Comparison of ENCODE assay signal across 14 mouse cellular contexts in genomic region chr13:42093268-42094042, GRCm38 (mm10). TPM values are rescaled to one million over a fixed set of nuclear protein-coding genes. Genes with fewer than 3 reads are reported as not detected.
DNase-seq lines count a peak whose midpoint lies in the region; ATAC-seq and TF ChIP-seq lines count a peak whose summit lies in the region.
"Had no signal": no experiment of that assay in that cellular context is flagged by ENCODE, and none has a peak within 500 bp of the region (broad histone marks: within the 10 kb centered on the region; RNA-seq: fewer than 3 reads in every experiment).

No protein-coding gene starts in this region.

- DNase-seq in heart, adult 2 months: no peak
- DNase-seq in G1E (ENCODE audit: low spot score): peak; percentile 45
- DNase-seq in limb, embryonic 10.5 days (ENCODE audit: low spot score): no peak
- DNase-seq in natural killer cell, adult 2 months (ENCODE audit: low spot score in 2 of 2): peak; percentile 21 to 34
- no peak for DNase-seq in yolk sac, embryonic 10.5 days (ENCODE audit: low spot score)
- no peak for DNase-seq in Muller cell, postnatal 12 days (ENCODE audit: inconsistent ontology term)
- DNase-seq: cerebellum, adult 11 months; heart, adult 18-20 months; lung, adult 2 months had no signal

- no peak overlapping the region for H3K4me3 ChIP-seq in heart, embryonic 11.5 days (ENCODE audit: low read depth, low read length)
- H3K4me3 ChIP-seq in heart, adult 2 months: no peak overlapping the region
- peak overlapping the region; percentile 7; the same call in 1 of the 2 replicates for H3K4me3 ChIP-seq in G1E (ENCODE audit: low read depth, low read length)
- no peak overlapping the region for H3K4me3 ChIP-seq in limb, embryonic 10.5 days
- H3K4me3 ChIP-seq: forebrain, embryonic 15.5 days; intestine, embryonic 15.5 days; midbrain, embryonic 15.5 days had no signal

- no peak for TF ChIP-seq EP300 in heart, adult 2 months (IDR thresholded peaks at IDR 0.05; ENCODE audit: insufficient read depth, low read depth, low read length)

- H3K79me2 ChIP-seq in heart, adult 2 months (replicated peaks; ENCODE audit: control insufficient read depth, insufficient read depth, low read length): peaks cover 7% of the 10 kb centered on the region

- H3K9me3 ChIP-seq in heart, embryonic 11.5 days (replicated peaks; ENCODE audit: control insufficient read depth, low read length): no peaks in the 10 kb centered on the region
- H3K9me3 ChIP-seq in G1E (replicated peaks): peaks cover 5% of the 10 kb centered on the region
- no peaks in the 10 kb centered on the region for H3K9me3 ChIP-seq in limb, embryonic 10.5 days (replicated peaks)
- H3K9me3 ChIP-seq: forebrain, embryonic 15.5 days; intestine, embryonic 15.5 days; midbrain, embryonic 15.5 days had no signal

- ATAC-seq in heart, embryonic 11.5 days (replicated peaks; ENCODE audit: insufficient number of reproducible peaks, low FRiP score, low TSS enrichment): no peak
- ATAC-seq in G1E (ENCODE audit: extremely low read depth, insufficient number of reproducible peaks, low FRiP score, poor library complexity, severe bottlenecking): peak; percentile 82
- ATAC-seq in frontal cortex, adult (ENCODE audit: low TSS enrichment): no peak
- ATAC-seq: forebrain, embryonic 15.5 days; intestine, embryonic 15.5 days; midbrain, embryonic 15.5 days had no signal

- H3K4me1 ChIP-seq in heart, embryonic 11.5 days (ENCODE audit: control insufficient read depth, insufficient read depth, low read length): peaks cover 33% of the 10 kb centered on the region
- H3K4me1 ChIP-seq in heart, adult 2 months (ENCODE audit: control insufficient read depth, insufficient read depth, low read length): peaks cover 19% of the 10 kb centered on the region
- peaks cover 38% of the 10 kb centered on the region for H3K4me1 ChIP-seq in G1E (ENCODE audit: insufficient read depth, low read depth, low read length)
- peaks cover 43% of the 10 kb centered on the region for H3K4me1 ChIP-seq in limb, embryonic 10.5 days

- H3K9ac ChIP-seq in heart, embryonic 11.5 days (ENCODE audit: low read depth, low read length): 0 out of 2 replicates have a peak overlapping the region, but pooled peaks have one; percentile 46
- no peak overlapping the region for H3K9ac ChIP-seq in heart, adult 2 months (ENCODE audit: low read depth, low read length)
- H3K9ac ChIP-seq: forebrain, embryonic 15.5 days; intestine, embryonic 15.5 days; midbrain, embryonic 15.5 days had no signal

- no peak overlapping the region for H3K4me2 ChIP-seq in heart, embryonic 11.5 days
- H3K4me2 ChIP-seq: forebrain, embryonic 15.5 days; intestine, embryonic 15.5 days; midbrain, embryonic 15.5 days had no signal

- WGBS in heart, embryonic 11.5 days (ENCODE audit: insufficient replicate concordance): 53% methylated on average over 12 of the region's 12 CpGs
- WGBS in heart, adult 2 months: 61% methylated on average over 12 of the region's 12 CpGs
- WGBS in limb, embryonic 10.5 days: 77% methylated on average over 12 of the region's 12 CpGs

- no peaks in the 10 kb centered on the region for H3K36me3 ChIP-seq in heart, embryonic 11.5 days (ENCODE audit: control insufficient read depth, insufficient read depth, low read length)
- H3K36me3 ChIP-seq in heart, adult 2 months (ENCODE audit: control insufficient read depth, insufficient read depth, low read length): no peaks in the 10 kb centered on the region
- peaks cover 34% of the 10 kb centered on the region for H3K36me3 ChIP-seq in G1E (replicated peaks)
- H3K36me3 ChIP-seq in limb, embryonic 10.5 days: peaks cover 17% of the 10 kb centered on the region
- H3K36me3 ChIP-seq: forebrain, embryonic 15.5 days; intestine, embryonic 15.5 days; midbrain, embryonic 15.5 days had no signal

- no peak for TF ChIP-seq CTCF in heart, adult 2 months (IDR thresholded peaks at IDR 0.05)
- TF ChIP-seq CTCF in G1E (IDR thresholded peaks at IDR 0.05; ENCODE audit: low read depth, low read length): no peak

- intact Hi-C loops in heart, adult 2 months (cut with DNase I): no loop called here

- H3K27ac ChIP-seq in heart, embryonic 11.5 days (ENCODE audit: low read depth, low read length): 0 out of 2 replicates have a peak overlapping the region, but pooled peaks have one; percentile 6
- no peak overlapping the region for H3K27ac ChIP-seq in heart, adult 2 months
- H3K27ac ChIP-seq in limb, embryonic 10.5 days: peak overlapping the region; percentile 36; the same call in 1 of the 2 replicates
- H3K27ac ChIP-seq: forebrain, embryonic 15.5 days; intestine, embryonic 15.5 days; midbrain, embryonic 15.5 days had no signal

- H3K27me3 ChIP-seq in heart, embryonic 11.5 days (ENCODE audit: control insufficient read depth, insufficient read depth, low read length): no peaks in the 10 kb centered on the region
- no peaks in the 10 kb centered on the region for H3K27me3 ChIP-seq in heart, adult 2 months (ENCODE audit: control insufficient read depth, insufficient read depth, low read length)
- no peaks in the 10 kb centered on the region for H3K27me3 ChIP-seq in G1E (ENCODE audit: insufficient read depth, low read length)
- H3K27me3 ChIP-seq in limb, embryonic 10.5 days (ENCODE audit: low read depth, poor library complexity, severe bottlenecking): no peaks in the 10 kb centered on the region
- H3K27me3 ChIP-seq: forebrain, embryonic 15.5 days; intestine, embryonic 15.5 days; midbrain, embryonic 15.5 days had no signal

- TF ChIP-seq POLR2A in heart, adult 2 months (IDR thresholded peaks at IDR 0.05; ENCODE audit: insufficient read depth, low read depth, low read length): no peak

RNA-seq across cellular contexts. Expression of gene Hivep1, which starts 41.6 kb away (rescaled TPM):
- 8.4 and 11.4 TPM in 2 replicates for polyA plus RNA-seq in heart, embryonic 11.5 days (2014; fragmentation: Nextera tagmentation; extraction: Ambion mirVana)
- 10 to 100 TPM; 22.1 to 23.2 TPM for total RNA-seq in heart, adult 2 months (2021)
- 16.8 and 21.1 TPM in 2 replicates for polyA plus RNA-seq in heart, adult 2 months (2012; rRNA removed)
- total RNA-seq in G1E (2014; fragmentation: Nextera tagmentation) (21.0 and 31.0 TPM in 2 replicates), G1E (2017) (4.5 and 5.6 TPM in 2 replicates)
- polyA plus RNA-seq in G1E (2012): 8.8 and 11.5 TPM in 2 replicates
- polyA plus RNA-seq in limb, embryonic 10.5 days (2016; fragmentation: Nextera tagmentation; extraction: Ambion mirVana): 7.1 and 9.4 TPM in 2 replicates

Comparison
In these comparisons a context has a peak if more than half of its experiments do, and no peak if none do; other contexts are left out.
1. DNase-seq: peak in G1E (single experiment) and natural killer cell, adult 2 months (2 of 2); none in heart, adult 2 months (0 of 2), limb, embryonic 10.5 days (single experiment), yolk sac, embryonic 10.5 days (single experiment) and Muller cell, postnatal 12 days (single experiment).